Mouse (Mus musculus) myocyte (in vitro differentiated cells): Measurements from ENCODE around the gene Tmem50b.

Source experiments
- E2F4 ChIP-seq: IDR thresholded peaks from one replicate; pipeline ENCODE4 v1.6.1; 2011; ENCODE audit warnings: mild to moderate bottlenecking, control low read depth, moderate library complexity; ENCODE audit not compliant: insufficient read depth
- MAX ChIP-seq: IDR thresholded peaks from one replicate; pipeline ENCODE4 v1.6.1; 2011; ENCODE audit warnings: low read depth, mild to moderate bottlenecking, control low read depth
- MYOD1 ChIP-seq, 3 experiments: IDR thresholded peaks; one replicate each; pipeline ENCODE4 v1.6.1; 2011; ENCODE audit warnings: control low read depth in 2 of 3, low read depth in 2 of 3, mild to moderate bottlenecking in 2 of 3, moderate library complexity in 1 of 3; ENCODE audit not compliant: insufficient read length in 2 of 3, control insufficient read depth in 1 of 3
- MYOG ChIP-seq, 3 experiments: IDR thresholded peaks; one replicate each; pipeline ENCODE4 v1.6.1; 2011; ENCODE audit warnings: control low read depth in 2 of 3, low read depth in 2 of 3, mild to moderate bottlenecking in 2 of 3; ENCODE audit not compliant: insufficient read length in 2 of 3, control insufficient read depth in 1 of 3, insufficient read depth in 1 of 3
- POLR2A ChIP-seq: IDR thresholded peaks from one replicate; pipeline ENCODE4 v1.6.1; 2011; ENCODE audit warnings: low read depth, mild to moderate bottlenecking, control low read depth, moderate library complexity; ENCODE audit not compliant: insufficient read length
- POLR2AphosphoS2 ChIP-seq: IDR thresholded peaks from one replicate; pipeline ENCODE4 v1.6.1; 2011; ENCODE audit warnings: low read depth, control low read depth; ENCODE audit not compliant: insufficient read length
- REST ChIP-seq: IDR thresholded peaks from one replicate; pipeline ENCODE4 v1.6.1; 2011; ENCODE audit warnings: mild to moderate bottlenecking, control low read depth, moderate library complexity; ENCODE audit not compliant: insufficient read depth, insufficient read length
- SRF ChIP-seq: IDR thresholded peaks from one replicate; pipeline ENCODE4 v1.6.1; 2011; ENCODE audit warnings: low read depth; ENCODE audit not compliant: control insufficient read depth, insufficient read length
- TCF12 ChIP-seq: IDR thresholded peaks from one replicate; pipeline ENCODE4 v1.6.1; 2011; ENCODE audit warnings: mild to moderate bottlenecking, control low read depth; ENCODE audit not compliant: poor library complexity, insufficient read depth, severe bottlenecking
- TCF3 ChIP-seq: IDR thresholded peaks from one replicate; pipeline ENCODE4 v1.6.1; 2011; ENCODE audit warnings: low read depth, control low read depth; ENCODE audit not compliant: insufficient read length
- USF1 ChIP-seq: IDR thresholded peaks from one replicate; pipeline ENCODE4 v1.6.1; 2011; ENCODE audit warnings: low read depth, mild to moderate bottlenecking, control low read depth, moderate library complexity

- TF ChIP-seq POLR2A (no peak), TCF12 (no peak), SRF (no peak), E2F4 (no peak), MAX (no peak), POLR2AphosphoS2 (no peak), TCF3 (no peak), USF1 (no peak), MYOG (IDR thresholded peaks at IDR 0.05; ENCODE audit: control insufficient read depth in 1 of 3, insufficient read depth in 1 of 3, insufficient read length in 2 of 3, low read depth in 2 of 3) (no peak), REST (no peak), MYOD1 (IDR thresholded peaks at IDR 0.05; ENCODE audit: control insufficient read depth in 1 of 3, insufficient read length in 2 of 3, low read depth in 2 of 3) (no peak)
Observed at GRCm38 (mm10) chr16:91541573-91542081, 56.0 kb downstream of the Tmem50b start.
